Mouse (Mus musculus) midbrain, embryonic 14.5 days (tissue): ENCODE measurements at regions not wholly inside any gene's neighbourhood (a gene's known extent, or its start where the extent isn't known, plus 50 kb on each side); places are given as distances from the start of the nearest gene placed in this dataset.

Experiments used
- ATAC-seq: fragments of 200-750 bp; cut with Nextera tagmentation; 2 replicates; pipeline ENCODE4 v1.8.0; 2017; ENCODE audit warnings: moderate number of reproducible peaks, moderate library complexity; ENCODE audit not compliant: low FRiP score, low TSS enrichment
- DNase-seq: peaks from one replicate; pipeline ENCODE4 v3.0.0-alpha.2; 2015
- H3K27ac ChIP-seq: fragments of 300-500 bp; sonication (generic); replicated peaks from 2 replicates; pipeline ENCODE4 v1.5.1; 2014; ENCODE audit warnings: mild to moderate bottlenecking, low read depth, low read length, moderate library complexity
- H3K27me3 ChIP-seq: fragments of 300-500 bp; sonication (generic); 2 replicates; pipeline ENCODE4 v1.6.1; 2014; ENCODE audit warnings: low read length, control low read depth, mixed read lengths; ENCODE audit not compliant: control insufficient read depth, insufficient read depth
- H3K36me3 ChIP-seq: fragments of 300-500 bp; sonication (generic); 2 replicates; pipeline ENCODE4 v1.6.1; 2014; ENCODE audit warnings: low read length, control low read depth; ENCODE audit not compliant: control insufficient read depth, insufficient read depth
- H3K4me1 ChIP-seq: fragments of 300-500 bp; sonication (generic); 2 replicates; pipeline ENCODE4 v1.6.1; 2014; ENCODE audit warnings: mild to moderate bottlenecking, antibody characterized with exemption, low read length, control low read depth; ENCODE audit not compliant: control insufficient read depth, insufficient read depth
- H3K4me2 ChIP-seq: fragments of 300-500 bp; sonication (generic); 2 replicates; pipeline ENCODE4 v1.6.1; 2014; ENCODE audit warnings: mild to moderate bottlenecking, low read length, moderate library complexity
- H3K4me3 ChIP-seq: fragments of 300-500 bp; sonication (generic); replicated peaks from 2 replicates; pipeline ENCODE4 v1.5.1; 2014; ENCODE audit warnings: low read depth, low read length
- H3K9ac ChIP-seq: fragments of 300-500 bp; sonication (generic); replicated peaks from 2 replicates; pipeline ENCODE4 v1.6.1; 2014; ENCODE audit warnings: mild to moderate bottlenecking, low read length, moderate library complexity
- H3K9me3 ChIP-seq: fragments of 300-500 bp; sonication (generic); 2 replicates; pipeline ENCODE4 v1.6.1; 2016; ENCODE audit warnings: low read length, control low read depth, mixed read lengths; ENCODE audit not compliant: control insufficient read depth
- WGBS: fragments of 180-500 bp; shearing (Covaris S2); extraction: QIAGEN DNeasy Blood & Tissue Kit; methylation state at CpG from one replicate; pipeline ENCODE4 v1.1.7; 2014; 5-methylcytosine and 5-hydroxymethylcytosine counted together

DNA sequence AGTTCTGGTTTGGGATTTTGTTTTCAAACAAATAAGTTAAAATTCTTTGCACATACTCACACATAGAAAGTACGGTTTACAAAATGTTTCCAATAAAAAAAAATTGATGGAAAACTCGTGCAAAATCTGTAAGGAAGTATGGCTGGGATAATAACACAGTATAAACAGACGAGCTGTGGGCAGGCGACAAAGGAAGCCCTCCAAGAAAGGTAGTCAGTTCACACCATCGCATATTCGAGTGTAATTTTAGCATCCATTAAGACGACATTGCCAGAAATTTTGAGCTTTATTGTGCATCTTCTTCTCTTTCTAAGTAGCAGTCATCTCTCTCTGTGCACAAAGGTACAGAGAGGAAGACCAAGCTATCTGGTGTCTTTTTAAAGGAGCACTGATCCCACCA lies 57.6 kb upstream of the Camk2d start:
- no peak for DNase-seq
- Histone ChIP-seq H3K9me3 (no peaks in the 10 kb centered on the region), H3K9ac (no peak overlapping the region), H3K36me3 (no peaks in the 10 kb centered on the region), H3K4me2 (no peak overlapping the region), H3K4me1 (no peaks in the 10 kb centered on the region), H3K27ac (no peak overlapping the region), H3K27me3 (no peaks in the 10 kb centered on the region), H3K4me3 (no peak overlapping the region)
- ATAC-seq: no peak
- WGBS: 85% methylated on average over 7 of the region's 7 CpGs

DNA sequence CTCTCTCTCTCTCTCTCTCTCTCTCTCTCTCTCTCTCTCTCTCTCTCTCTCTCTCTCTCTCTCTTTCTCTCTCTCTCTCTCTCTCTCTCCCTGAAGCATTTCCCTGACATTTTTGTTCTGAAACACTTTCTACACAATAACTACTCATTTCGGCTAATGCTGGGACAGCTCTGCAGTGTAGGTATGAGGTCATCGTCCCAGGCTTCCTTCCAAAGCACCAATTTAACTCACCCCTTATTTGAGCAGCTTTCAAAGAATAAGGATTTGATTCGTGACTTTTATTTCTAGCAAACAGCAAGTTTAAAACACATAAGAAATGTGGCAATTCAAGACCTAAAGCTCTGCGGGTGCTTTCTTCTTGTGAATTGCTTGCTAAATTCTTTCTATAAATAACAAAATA lies 55.0 kb upstream of the Camk2d start:
- ATAC-seq: no peak
- no peaks in the 10 kb centered on the region for H3K9me3 ChIP-seq
- H3K9ac ChIP-seq: no peak overlapping the region
- no peaks in the 10 kb centered on the region for H3K36me3 ChIP-seq
- no peaks in the 10 kb centered on the region for H3K4me1 ChIP-seq
- no peak overlapping the region for H3K27ac ChIP-seq
- no peaks in the 10 kb centered on the region for H3K27me3 ChIP-seq
- no peak overlapping the region for H3K4me3 ChIP-seq
- H3K4me2 ChIP-seq: no peak overlapping the region
- no peak for DNase-seq
- WGBS: 89% methylated on average over 4 of the region's 4 CpGs
